Mouse (Mus musculus) cerebellum, adult 8-10 months (tissue): ENCODE data around the gene Mta1.

Experiments used
- DNase-seq: peaks from one replicate; pipeline ENCODE4 v3.0.0; 2022

Gene Mta1

GRCm38 (mm10) chr12:113097749-113098281, at the start of gene Mta1:
TSS of gene Mta1 (plus strand) at chr12:113098278.
- peak; percentile 56 for DNase-seq

GRCm38 (mm10) chr12:113049836-113050235, 48.2 kb upstream of the Mta1 start:
- DNase-seq = no peak

- DNase-seq = no peak
Measured at GRCm38 (mm10) chr12:113050671-113051070, 47.4 kb upstream of the Mta1 start.

- DNase-seq = no peak
Measured at GRCm38 (mm10) chr12:113051628-113052403, 46.3 kb upstream of the Mta1 start.

- no peak for DNase-seq
Measured at GRCm38 (mm10) chr12:113056089-113056488, 42.0 kb upstream of the Mta1 start.

DNA sequence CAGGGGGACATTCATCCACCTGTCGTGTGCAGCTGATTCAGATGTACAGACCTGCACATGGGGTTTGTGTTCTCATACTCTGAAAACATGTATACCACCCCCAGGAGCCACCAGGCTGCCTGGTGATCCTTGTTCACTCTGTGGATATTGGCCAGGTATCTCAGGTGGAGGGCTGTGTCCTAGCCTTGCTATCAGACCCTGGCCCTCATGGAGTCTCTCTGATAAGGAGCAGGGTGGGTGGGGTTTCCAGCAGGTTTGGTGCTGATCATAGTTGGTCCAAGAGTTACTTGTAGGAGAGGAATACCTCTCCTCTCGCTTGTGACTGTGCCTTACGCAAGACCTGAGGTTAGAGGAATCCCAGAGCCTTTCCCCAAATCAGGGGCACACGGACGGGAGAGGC, 37.9 kb upstream of the Mta1 start:
- no peak for DNase-seq

GRCm38 (mm10) chr12:113061606-113062005, 36.5 kb upstream of the Mta1 start:
- no peak for DNase-seq

DNA sequence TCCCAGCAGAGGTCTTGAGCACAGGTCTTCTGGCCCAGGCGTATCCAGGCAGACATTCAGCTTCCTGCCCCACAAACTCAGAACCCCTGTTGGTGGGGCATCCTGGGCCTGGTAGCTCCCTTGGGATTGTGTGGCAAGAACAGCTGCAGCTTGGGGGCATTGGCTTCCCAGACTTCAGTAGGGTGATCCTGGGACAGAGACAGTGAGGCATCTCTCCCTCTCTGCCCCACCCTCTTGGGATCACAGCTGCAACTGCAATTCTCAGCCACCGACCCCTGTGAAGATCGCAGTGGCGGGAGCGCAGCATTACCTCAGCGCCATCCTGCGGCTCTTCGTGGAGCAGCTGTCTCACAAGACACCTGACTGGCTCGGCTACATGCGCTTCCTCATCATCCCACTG, 35.9 kb upstream of the Mta1 start:
- no peak for DNase-seq

GRCm38 (mm10) chr12:113063700-113064099, 34.4 kb upstream of the Mta1 start:
- no peak for DNase-seq

DNA sequence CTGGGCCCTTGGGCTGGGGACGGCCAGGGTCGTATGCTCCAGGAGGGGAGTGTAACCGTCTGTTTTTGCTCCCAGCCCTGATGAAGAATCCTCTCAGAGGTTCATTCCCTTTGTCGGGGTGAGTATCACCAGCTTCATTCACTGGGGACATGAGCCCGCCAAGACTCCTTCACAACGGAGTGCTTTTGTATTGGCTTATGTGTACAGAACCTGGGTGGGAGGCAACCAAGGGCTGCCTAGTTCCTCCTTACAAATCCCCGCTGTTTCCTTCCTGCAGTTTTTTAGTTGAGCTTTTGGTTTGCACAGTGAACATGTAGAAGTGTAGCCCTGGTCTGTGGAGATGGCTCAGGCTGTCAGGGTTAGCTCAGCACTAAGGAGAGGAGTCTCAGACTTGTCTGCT, 30.1 kb upstream of the Mta1 start:
- no peak for DNase-seq

DNA sequence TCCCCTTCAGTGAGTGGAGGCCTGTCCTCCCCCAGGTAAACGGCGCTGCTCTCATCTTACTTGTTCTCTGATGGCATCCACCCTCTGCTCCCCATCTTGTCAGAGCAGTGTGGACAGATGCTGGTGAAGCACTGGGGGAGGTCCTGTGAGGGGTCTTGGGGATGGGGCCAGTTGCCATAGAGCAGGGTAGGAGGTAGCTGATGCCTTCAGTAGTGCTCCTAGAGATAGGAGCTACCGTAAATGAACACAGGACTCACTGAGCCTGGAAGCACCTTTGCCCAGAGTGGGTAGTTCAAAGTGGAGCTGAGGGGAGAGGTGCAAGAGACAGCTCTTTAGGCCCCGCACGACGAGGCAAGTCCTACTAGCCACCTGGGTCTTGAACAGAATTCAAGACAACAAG, 28.7 kb upstream of the Mta1 start:
- no peak for DNase-seq

DNA sequence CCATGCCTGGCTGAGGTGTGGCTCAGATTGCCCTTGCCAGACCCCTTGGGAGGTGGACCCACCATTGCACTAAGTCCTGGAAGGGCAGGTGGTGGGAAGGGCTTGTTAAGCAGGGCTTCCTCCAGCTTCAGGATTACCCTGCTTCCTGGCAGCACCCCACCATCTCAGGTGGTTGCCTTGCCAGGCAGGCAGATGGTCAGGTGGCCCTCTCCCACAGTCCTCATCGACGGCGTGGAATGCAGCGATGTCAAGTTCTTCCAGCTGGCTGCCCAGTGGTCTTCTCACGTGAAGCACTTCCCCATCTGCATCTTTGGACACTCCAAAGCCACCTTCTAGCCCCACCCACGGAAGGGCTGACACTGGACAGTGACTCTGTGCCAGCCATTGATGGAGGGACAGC, 26.8 kb upstream of the Mta1 start:
- DNase-seq = no peak

DNA sequence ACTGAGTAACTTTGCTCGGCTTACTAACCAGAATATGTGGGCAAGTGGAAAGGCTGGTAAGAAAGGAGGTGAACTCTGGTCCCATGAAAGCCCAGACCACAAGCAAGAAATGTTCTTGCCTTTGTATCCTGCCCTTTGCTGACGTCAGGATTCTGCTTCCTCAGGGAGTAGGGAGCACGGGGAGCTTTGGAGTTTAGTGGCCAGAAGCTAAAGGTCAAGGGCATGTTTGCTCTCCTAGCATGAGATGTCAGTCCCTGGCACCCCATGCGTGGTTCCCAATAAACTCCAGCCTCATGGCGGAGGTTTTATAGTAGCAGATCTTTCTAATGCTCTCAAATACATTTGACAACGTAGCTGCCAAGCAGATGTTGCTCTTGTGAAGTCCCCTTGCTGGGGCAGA, 26.3 kb upstream of the Mta1 start:
- no peak for DNase-seq

DNA sequence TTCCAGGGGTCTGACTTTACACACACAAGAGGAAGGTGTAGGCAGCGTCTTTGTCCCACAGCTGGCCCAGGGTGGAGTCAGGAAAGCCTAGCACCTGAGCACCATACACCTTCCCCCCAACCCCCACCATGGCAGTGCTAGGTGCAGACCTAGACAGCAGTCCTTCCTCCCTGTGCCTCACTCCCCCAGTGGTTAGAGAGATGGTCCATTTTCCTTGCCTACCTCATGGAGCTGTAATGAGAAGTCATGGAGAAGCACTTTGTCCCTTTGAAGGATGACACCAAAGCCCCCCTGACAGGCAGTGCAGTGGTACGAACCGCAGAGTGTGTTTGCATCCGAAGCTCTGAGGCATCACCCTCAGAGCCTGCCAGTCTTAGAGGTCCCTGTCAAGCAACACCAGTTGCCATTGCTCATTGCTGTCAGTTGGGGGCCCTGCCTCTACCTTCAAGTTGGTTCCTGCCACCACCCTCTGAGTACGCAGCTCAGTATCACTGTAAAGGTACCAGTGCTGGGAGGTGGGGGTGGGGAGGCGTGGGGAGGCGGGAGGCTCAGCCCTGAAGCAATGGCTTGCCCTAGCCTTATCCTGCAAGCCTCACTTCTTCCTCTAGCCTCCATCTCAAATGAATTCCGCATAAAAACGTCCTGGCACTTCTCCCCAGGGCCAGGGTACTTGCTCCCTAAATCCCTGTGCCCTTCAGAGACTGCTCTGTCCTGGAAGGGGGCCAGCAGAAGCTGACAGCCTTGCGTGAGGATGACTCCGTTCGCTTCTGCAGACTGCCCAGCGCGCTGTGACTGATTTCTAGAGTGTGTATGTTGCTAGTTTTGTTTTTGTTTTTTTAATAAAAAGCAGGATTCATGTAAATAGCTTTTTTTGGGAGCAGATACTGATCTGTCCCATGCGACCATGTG, 24.4 kb upstream of the Mta1 start:
- no peak for DNase-seq

GRCm38 (mm10) chr12:113074329-113075062, 23.6 kb upstream of the Mta1 start, which contains the start of gene Tex22:
TSS of gene Tex22 (plus strand) at chr12:113074502.
- peak; percentile 87 for DNase-seq

DNA sequence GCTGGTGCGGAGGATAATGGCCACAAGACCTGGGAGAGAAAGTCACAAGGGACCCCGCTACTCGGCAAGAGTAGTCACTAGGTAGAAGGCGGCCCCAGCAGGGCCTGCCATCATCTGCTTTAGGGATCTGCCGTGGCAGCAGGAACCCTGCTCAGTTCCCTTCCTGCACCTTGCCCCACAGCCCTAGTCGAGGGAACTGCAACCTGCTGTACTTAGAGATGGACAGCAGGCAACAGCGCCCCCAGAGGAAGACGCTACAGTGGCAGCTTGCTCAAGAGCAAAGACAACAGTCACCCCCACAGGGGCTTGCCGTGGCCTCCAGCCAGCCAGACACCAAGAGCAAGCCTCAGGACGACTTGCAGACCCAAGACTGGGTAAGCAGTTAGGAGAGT, 23.0 kb upstream of the Mta1 start:
- DNase-seq = peak; percentile 92

DNA sequence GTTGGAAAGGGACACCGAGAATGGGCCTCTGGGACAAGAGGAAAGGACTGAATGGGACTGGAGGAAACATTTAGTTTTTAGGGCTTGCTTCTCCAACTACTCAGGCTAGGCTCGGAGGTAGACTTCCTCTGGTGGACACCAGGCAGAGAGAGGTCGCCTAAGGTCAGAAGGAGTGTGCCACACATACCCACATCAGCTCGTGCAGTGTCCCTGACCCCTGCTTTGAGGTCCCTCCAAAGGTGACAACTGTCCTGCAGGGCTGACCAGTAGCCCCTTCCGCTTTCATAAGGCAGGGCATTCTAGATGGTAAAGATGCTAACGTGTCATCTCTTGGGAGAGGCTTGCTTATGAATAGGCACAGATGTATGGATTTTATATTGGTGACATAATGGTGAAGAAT, 22.6 kb upstream of the Mta1 start:
- no peak for DNase-seq

DNA sequence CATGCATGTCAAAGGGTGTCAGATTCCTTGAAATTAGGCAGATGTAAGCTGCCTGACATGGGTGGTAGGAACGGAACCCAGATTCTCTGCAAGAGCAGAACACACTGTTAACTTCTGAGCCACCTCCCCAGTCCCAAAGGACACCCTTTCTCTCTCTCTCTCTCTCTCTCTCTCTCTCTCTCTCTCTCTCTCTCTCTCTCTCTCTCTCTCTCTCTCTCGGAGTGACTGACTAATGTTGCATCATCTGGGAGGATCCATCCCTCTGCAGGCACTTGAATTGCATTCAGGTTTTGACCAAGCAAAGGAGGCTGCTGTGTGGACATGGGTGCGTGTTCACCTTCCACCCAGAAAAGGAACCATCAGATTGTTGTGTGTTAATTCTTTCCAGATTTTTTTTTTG, 10.8 kb upstream of the Mta1 start:
- DNase-seq = no peak

- DNase-seq = no peak
Measured at GRCm38 (mm10) chr12:113088026-113088425, 10.1 kb upstream of the Mta1 start.

DNA sequence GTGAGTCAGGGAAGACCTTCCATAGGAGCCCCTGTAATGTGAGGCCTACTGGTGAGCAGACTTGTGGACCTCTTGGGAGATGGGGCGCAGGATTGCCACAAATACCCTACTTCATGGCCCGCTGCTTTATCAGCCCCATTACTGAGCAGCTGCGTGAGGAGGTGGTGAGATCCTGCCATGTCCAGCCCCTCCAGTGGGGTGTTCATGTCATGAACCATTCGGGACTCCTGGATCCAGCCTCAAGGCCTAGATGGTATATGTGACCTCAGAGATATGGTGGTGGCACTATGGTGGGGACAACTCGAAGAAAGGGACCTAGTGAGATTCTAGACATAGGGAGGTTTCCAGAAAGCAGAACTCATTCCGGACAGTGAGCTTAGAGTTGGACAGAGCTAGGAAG, 9.0 kb upstream of the Mta1 start:
- no peak for DNase-seq

GRCm38 (mm10) chr12:113090053-113090452, 8.0 kb upstream of the Mta1 start:
- no peak for DNase-seq

DNA sequence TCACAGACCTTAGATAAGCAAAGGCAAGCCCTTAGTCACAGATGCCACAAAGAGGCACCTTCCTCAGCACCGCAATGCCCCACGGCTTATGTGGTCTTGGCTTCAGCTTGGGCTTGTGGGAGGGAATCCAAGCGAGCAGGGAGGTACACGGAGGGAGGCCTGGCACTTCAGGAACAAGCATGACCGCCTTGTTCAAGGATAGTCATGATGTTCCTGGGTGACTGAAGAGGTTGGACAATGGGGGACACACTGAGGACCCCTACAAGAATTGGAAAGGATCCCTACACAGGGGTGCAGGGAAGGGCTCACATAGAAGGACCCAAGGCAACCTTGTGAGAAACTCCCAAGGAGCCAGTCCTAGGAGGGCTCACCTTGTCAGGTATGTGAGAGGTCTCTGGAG, 1.0 kb upstream of the Mta1 start:
- no peak for DNase-seq

GRCm38 (mm10) chr12:113098530-113099151, 563 bp downstream of the Mta1 start:
- DNase-seq = peak; percentile 54
